Mouse (Mus musculus) thymus, postnatal 0 days (tissue): ENCODE results near the gene Gm15093. TPM values are rescaled to one million over a fixed set of nuclear protein-coding genes. Genes with fewer than 3 reads are reported as not detected.
"Not testable (repeated sequence)": the region's sequence is repeated elsewhere in the genome, so short reads cannot be mapped to it uniquely, and the experiment has no call there.

Experiments used
- DNase-seq: peaks from one replicate; pipeline ENCODE4 v3.0.0-alpha.2; 2015; ENCODE audit warnings: low spot score
- polyA plus RNA-seq: library from polyadenylated mRNA; unstranded; fragments of >200 nt; fragmentation: Nextera tagmentation; extraction: Ambion mirVana; gene quantifications from 2 replicates; pipeline ENCODE4 v1.2.1, GENCODE M21; 2015

The Gm15093 gene
- polyA plus RNA-seq, result 0.07 TPM in 1 of 2 replicates, not detected in the other

DNA sequence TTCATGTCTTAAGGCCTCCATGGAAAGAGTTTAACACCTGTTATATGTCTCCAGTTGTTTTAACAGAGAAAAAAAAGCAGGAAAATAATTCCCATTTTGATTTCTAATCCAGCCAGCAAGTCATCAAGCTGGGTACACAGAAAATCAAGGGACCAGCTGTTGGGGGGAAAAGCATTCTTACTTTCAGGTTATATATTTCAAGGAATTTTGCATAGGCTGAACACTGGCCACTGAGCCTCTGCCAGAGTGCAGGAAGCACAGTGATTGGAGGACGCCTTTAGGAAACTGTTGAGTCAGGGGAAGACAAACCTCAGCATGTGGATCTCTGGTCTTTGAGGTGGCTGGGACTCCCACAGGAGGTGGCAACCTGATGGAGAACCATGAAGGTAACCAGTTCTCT lies at the start of gene Gm15093:
TSS of gene Gm15093 (plus strand) at position 301 of the 400 bp plus-strand sequence.
- DNase-seq, result not testable (repeated sequence)

Other genes with a start within 250 kb of the Gm15093 start
- gene Ott, start 198.1 kb upstream of the Gm15093 start, polyA plus RNA-seq, result not detected in 2 replicates
- gene Gm15085, start 175.2 kb downstream of the Gm15093 start, polyA plus RNA-seq, result not detected in 2 replicates